Mouse (Mus musculus) embryonic facial prominence, embryonic 10.5 days (tissue): ENCODE data around the gene Scaf4. TPM values are rescaled to one million over a fixed set of nuclear protein-coding genes. Genes with fewer than 3 reads are reported as not detected.
"Not testable (repeated sequence)": the region's sequence is repeated elsewhere in the genome, so short reads cannot be mapped to it uniquely, and the experiment has no call there.

Experiments used
- DNase-seq: peaks from one replicate; pipeline ENCODE4 v3.0.0-alpha.2; 2017; ENCODE audit warnings: low spot score
- H3K27ac ChIP-seq: fragments of 300-500 bp; sonication (generic); replicated peaks from 2 replicates; pipeline ENCODE4 v1.5.1; 2016; ENCODE audit warnings: mild to moderate bottlenecking
- H3K27me3 ChIP-seq: fragments of 300-500 bp; sonication (generic); replicated peaks from 2 replicates; pipeline ENCODE4 v1.6.1; 2016; ENCODE audit warnings: low read depth, mild to moderate bottlenecking; ENCODE audit not compliant: poor library complexity, severe bottlenecking
- H3K36me3 ChIP-seq: fragments of 300-500 bp; sonication (generic); replicated peaks from 2 replicates; pipeline ENCODE4 v1.6.1; 2016; ENCODE audit warnings: mild to moderate bottlenecking, moderate library complexity
- H3K4me1 ChIP-seq: fragments of 300-500 bp; sonication (generic); 2 replicates; pipeline ENCODE4 v1.6.1; 2016
- H3K4me3 ChIP-seq: fragments of 300-500 bp; sonication (generic); 2 replicates; pipeline ENCODE4 v1.5.1; 2016; ENCODE audit warnings: mild to moderate bottlenecking, moderate library complexity
- H3K9me3 ChIP-seq: fragments of 300-500 bp; sonication (generic); 2 replicates; pipeline ENCODE4 v1.6.1; 2016; ENCODE audit warnings: mild to moderate bottlenecking
- WGBS: fragments of 180-500 bp; shearing (Covaris S2); methylation state at CpG from one replicate; pipeline ENCODE4 v1.1.7; 2016; 5-methylcytosine and 5-hydroxymethylcytosine counted together
- polyA plus RNA-seq: library from polyadenylated mRNA; unstranded; fragments of >200 nt; fragmentation: Nextera tagmentation; extraction: Ambion mirVana; gene quantifications from 2 replicates; pipeline ENCODE4 v1.2.1, GENCODE M21; 2016

Gene Scaf4
- polyA plus RNA-seq, 1 experiment from 2014 or later: 34.6 TPM

DNA sequence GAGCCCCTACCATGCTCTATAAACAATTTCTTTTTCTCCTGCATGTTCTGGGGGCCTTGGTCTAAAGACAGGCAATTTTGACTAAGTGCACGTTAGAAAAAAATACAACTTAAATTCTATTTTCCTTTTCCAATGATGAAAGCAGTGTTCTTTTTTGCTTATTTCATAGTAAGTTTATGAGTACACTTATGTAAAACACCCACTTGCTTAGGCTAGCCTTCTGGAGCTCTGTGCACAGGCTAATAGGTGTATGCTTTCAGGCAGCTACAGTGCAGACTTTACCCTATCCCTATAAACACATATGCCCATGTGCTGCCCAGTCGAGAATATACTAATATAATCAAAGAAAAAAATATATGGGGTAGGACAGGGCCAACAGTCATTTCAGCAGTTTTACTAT lies 31.8 kb downstream of the Scaf4 start:
- DNase-seq: no peak
- WGBS: 89% methylated on average over 2 of the region's 2 CpGs
- no peaks in the 10 kb centered on the region for H3K4me1 ChIP-seq
- H3K27me3 ChIP-seq: no peaks in the 10 kb centered on the region
- peaks cover 96% of the 10 kb centered on the region for H3K36me3 ChIP-seq
- no peak overlapping the region for H3K4me3 ChIP-seq
- no peaks in the 10 kb centered on the region for H3K9me3 ChIP-seq
- no peak overlapping the region for H3K27ac ChIP-seq

DNA sequence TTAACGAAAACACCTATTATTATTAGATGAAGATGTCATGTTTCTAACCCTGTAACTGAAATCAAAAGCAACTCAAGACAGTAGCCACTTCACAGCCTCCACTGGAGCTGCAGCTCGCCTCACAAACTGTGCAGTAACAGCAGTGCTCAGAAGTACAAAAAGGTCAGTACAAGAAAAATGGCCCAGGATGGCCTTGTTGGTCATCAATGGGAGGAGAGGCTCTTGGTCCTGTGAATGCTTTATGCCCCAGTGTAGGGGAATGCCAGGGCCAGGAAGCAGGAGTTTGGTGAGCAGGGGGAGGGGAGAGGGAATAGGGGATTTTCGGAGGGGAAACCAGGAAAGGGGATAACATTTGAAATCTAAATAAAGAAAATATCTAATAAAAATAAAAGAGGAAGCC lies 33.0 kb downstream of the Scaf4 start:
- H3K36me3 ChIP-seq: peaks cover 96% of the 10 kb centered on the region
- 88% methylated on average over 3 of the region's 3 CpGs for WGBS
- not testable (repeated sequence) for DNase-seq

DNA sequence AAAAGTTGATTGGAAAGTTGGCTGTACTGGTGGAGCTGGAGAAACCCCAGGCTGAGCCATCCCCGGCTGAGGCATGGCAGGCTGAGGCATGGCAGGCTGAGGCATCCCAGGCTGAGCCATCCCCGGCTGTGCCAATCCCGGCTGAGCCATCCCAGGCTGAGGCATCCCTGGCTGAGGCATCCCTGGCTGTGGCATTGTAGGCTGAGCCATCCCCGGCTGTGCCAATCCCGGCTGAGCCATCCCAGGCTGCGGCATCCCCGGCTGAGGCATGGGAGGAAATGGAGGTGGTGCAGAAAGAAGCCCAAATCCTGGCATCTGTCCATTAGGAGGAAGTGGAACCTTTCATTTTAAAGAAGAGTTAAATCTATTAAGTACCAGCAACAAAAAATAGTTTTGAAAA lies 34.2 kb downstream of the Scaf4 start:
- H3K4me3 ChIP-seq: no peak overlapping the region
- no peak overlapping the region for H3K27ac ChIP-seq
- 94% methylated on average over 7 of the region's 7 CpGs for WGBS
- no peak for DNase-seq
- no peaks in the 10 kb centered on the region for H3K4me1 ChIP-seq
- no peaks in the 10 kb centered on the region for H3K27me3 ChIP-seq
- H3K9me3 ChIP-seq: no peaks in the 10 kb centered on the region
- peaks cover 99% of the 10 kb centered on the region for H3K36me3 ChIP-seq

More for the DNA sequence above, 33.0 kb downstream of the Scaf4 start:
- not testable (repeated sequence) for H3K9me3 ChIP-seq, H3K4me1 ChIP-seq, H3K4me3 ChIP-seq, H3K27ac ChIP-seq, H3K27me3 ChIP-seq

DNA sequence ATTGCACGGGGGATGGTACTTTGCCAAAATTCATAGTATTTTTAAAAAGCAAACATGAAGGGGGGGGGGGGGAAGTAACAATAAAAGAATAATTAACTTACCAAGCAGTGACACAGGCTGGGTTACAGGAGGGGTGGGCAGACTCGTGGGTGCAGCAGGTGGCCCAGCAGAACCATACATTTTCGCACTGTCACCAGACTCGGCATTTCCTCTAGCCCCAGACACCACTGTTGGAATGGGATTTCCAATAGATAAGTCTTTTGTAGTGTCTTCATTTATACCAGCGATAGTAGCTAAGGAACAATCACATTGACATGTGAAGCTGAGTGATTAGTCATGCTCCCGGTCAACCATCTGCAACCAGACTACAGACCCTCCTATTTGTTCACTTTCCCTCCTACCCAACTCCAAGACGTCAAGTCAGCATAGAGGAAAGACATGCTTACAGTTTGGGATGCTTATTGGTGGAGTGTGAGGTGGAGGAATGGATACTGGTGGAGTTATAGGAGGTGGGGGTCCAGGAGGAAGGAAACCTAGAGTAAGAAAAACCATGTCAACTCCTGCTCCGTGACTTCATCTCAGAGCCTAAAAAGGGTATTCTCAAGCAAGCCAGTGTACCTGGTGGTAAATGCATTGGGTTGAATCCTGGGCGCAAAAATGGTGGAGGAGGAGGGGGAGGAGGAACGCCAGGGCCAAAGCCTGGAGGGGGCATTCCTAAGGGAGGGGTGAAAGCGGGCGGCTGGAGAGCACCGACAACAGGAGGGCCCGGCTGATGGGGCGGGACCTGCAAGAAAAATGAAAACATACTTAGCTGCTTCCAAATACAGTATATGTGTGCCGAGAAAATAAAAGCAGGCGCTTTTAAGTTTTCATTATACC lies 41.6 kb downstream of the Scaf4 start:
- no peak for DNase-seq
- Histone ChIP-seq H3K27me3 (no peaks in the 10 kb centered on the region), H3K27ac (no peak overlapping the region), H3K4me1 (no peaks in the 10 kb centered on the region), H3K36me3 (peaks cover 97% of the 10 kb centered on the region), H3K4me3 (no peak overlapping the region), H3K9me3 (no peaks in the 10 kb centered on the region)
- 85% methylated on average over 17 of the region's 17 CpGs for WGBS

DNA sequence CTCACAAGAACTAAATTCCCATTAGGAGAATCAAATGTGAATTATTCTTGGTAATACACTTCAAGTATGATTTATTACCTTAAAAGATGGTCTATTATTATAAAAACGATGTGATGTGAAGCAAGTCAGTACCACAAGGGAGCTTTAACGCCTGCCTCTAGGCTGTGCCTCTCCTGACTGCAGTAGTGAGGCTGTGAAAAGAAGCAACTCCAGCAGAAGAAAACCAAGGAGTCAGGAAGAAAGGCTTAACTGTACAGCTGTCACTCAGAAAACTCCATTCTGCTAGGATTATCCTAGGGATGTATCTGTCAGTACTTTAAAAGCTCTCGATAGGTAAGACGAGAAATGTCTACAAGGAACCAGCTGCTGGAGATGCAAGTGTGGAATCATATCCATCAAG lies 42.4 kb downstream of the Scaf4 start:
- DNase-seq: no peak
- H3K9me3 ChIP-seq: no peaks in the 10 kb centered on the region
- 93% methylated on average over 4 of the region's 4 CpGs for WGBS
- H3K4me1 ChIP-seq: no peaks in the 10 kb centered on the region
- H3K27me3 ChIP-seq: no peaks in the 10 kb centered on the region
- H3K36me3 ChIP-seq: peaks cover 96% of the 10 kb centered on the region
- H3K27ac ChIP-seq: no peak overlapping the region
- H3K4me3 ChIP-seq: no peak overlapping the region

DNA sequence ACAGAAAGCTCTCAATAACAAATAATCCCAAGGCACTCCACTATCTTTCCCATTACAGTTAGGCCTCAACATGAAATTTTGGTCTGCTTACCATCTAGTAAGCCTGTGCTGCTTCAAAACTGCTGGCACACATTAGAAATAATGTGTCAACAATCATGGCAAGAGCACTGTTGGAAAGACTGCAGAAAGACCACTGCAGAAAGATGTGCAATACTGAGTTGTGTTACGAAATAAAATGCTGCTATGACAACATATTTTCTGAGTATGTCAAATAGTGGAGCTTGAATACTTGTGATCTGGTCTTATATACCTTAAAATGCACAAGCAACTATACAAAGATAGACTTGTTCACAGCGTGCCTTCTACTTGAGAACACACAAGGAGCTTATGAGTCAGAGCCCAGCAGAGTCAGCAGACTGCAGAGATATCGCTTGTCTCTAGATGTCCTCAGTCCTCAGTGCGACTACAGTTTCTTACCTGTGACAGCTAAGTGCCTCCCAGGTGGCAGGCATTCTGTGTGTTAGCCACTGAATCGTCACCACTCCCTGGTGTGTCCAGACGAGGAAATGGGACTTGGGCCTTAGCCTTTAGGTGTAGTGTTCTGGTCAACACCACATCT lies 45.1 kb downstream of the Scaf4 start:
- no peak overlapping the region for H3K4me3 ChIP-seq
- DNase-seq: no peak
- WGBS: 91% methylated on average over 6 of the region's 6 CpGs
- H3K4me1 ChIP-seq: no peaks in the 10 kb centered on the region
- H3K36me3 ChIP-seq: peaks cover 83% of the 10 kb centered on the region
- no peaks in the 10 kb centered on the region for H3K9me3 ChIP-seq
- no peak overlapping the region for H3K27ac ChIP-seq
- no peaks in the 10 kb centered on the region for H3K27me3 ChIP-seq

DNA sequence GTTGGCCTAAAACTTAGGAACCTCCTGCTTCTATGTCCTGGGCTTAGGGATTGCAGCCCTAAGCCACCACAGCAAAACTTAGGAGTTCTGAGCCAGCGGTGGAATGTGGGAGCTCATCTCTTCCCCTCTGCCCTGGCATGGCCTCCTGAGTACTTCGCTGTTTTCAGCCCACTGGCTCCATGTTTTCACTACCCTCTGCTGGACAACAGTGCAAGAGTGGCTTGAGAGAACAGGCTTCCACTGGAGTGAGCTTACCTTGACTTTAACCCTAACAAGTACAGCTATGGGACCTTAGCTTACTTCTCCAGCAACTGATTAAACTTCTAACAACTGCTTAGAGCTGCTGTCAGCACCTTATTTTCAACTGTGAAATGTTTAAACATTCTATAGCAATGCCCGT lies 49.1 kb downstream of the Scaf4 start:
- 90% methylated on average over 3 of the region's 3 CpGs for WGBS
- peaks cover 77% of the 10 kb centered on the region for H3K36me3 ChIP-seq
- no peak overlapping the region for H3K27ac ChIP-seq
- no peak for DNase-seq
- H3K27me3 ChIP-seq: no peaks in the 10 kb centered on the region
- no peak overlapping the region for H3K4me3 ChIP-seq
- H3K4me1 ChIP-seq: no peaks in the 10 kb centered on the region
- H3K9me3 ChIP-seq: no peaks in the 10 kb centered on the region

DNA sequence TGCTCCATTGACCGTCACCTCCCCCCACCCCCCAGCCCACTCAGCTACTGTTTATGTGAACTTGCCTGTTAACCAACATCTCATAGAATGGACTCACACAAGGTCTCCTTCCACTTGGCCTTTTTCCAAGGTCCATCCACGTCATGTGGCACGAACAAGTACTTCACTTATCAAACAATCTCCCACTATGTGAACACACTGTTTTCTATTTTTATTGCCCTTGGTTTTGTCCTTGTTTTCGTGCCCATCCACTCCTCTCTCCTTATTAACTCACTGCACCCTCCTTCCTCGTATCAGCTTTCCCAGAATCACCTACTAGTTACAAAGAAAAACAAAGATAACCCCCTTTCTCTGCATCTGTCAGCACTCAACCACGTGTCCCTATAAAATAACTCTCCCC lies 49.7 kb downstream of the Scaf4 start:
- H3K36me3 ChIP-seq: peaks cover 77% of the 10 kb centered on the region
- DNase-seq: no peak
- H3K27ac ChIP-seq: no peak overlapping the region
- 85% methylated on average over 6 of the region's 6 CpGs for WGBS
- no peaks in the 10 kb centered on the region for H3K27me3 ChIP-seq
- H3K4me3 ChIP-seq: no peak overlapping the region
- no peaks in the 10 kb centered on the region for H3K9me3 ChIP-seq
- no peaks in the 10 kb centered on the region for H3K4me1 ChIP-seq

DNA sequence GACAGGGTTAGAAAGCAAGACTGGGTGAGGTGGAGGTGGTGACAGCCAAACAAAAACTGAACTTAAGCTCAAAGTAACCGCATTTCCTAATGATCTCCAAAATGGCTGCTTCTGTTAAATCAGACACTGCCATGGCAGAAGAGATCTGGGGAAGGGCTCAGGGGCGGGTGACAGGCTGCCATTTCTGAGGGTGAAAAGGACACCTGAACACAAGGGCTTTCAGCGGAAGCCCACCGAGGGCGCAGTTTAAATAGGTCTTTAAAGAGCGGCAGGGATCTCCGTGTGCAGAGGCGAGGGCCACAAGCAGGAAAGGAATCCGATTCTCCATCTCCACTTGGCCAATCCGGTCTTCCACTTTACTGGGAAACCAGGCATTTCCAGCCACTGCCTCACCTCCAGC lies 50.6 kb downstream of the Scaf4 start:
- Histone ChIP-seq H3K4me3 (no peak overlapping the region), H3K27ac (no peak overlapping the region), H3K27me3 (no peaks in the 10 kb centered on the region), H3K4me1 (no peaks in the 10 kb centered on the region), H3K9me3 (no peaks in the 10 kb centered on the region), H3K36me3 (peaks cover 74% of the 10 kb centered on the region)
- 92% methylated on average over 10 of the region's 10 CpGs for WGBS
- no peak for DNase-seq

DNA sequence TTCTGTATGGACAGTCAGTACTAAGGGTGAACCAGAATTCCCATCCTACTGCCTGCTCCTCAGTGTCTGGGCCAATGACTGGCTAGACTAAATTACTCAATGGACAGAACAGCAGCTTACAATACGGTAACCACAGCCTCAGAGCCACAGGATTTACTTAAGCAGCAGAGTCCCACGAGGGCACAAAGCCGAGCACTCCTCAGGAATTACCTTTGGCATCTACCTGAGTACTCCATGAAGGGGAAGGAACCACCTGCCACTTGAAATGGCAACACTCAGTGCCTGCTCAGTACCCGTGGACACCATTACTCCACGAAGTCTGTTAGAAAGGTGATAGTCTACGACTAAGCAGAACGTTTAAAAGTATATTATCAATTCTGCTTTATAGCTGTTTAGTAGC lies 53.0 kb downstream of the Scaf4 start:
- WGBS: 93% methylated on average over 7 of the region's 7 CpGs
- Histone ChIP-seq H3K27me3 (no peaks in the 10 kb centered on the region), H3K36me3 (peaks cover 78% of the 10 kb centered on the region), H3K9me3 (no peaks in the 10 kb centered on the region), H3K4me3 (no peak overlapping the region), H3K27ac (no peak overlapping the region), H3K4me1 (no peaks in the 10 kb centered on the region)
- no peak for DNase-seq

DNA sequence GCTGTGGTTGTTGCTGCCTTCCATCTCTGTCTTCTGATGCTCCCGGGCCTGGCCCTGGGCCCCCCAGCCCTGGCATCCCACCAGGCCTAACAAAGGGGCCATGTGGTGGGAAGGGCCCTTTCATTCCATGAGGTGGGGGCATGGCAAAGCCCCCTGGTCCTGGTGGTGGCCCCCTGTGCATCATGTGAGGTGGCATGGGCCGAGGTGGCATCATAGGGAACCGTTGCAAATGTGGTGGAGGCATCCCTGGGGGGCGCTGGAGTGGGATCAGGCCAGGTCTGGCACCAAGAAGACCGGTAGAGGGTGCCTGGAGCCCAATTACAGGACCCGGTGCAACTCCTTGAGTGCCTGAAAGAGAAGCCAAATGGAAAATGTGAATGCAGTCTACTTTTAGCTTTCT lies 54.4 kb downstream of the Scaf4 start:
- H3K27me3 ChIP-seq: no peaks in the 10 kb centered on the region
- no peaks in the 10 kb centered on the region for H3K4me1 ChIP-seq
- H3K4me3 ChIP-seq: no peak overlapping the region
- WGBS: 86% methylated on average over 6 of the region's 6 CpGs
- H3K36me3 ChIP-seq: peaks cover 84% of the 10 kb centered on the region
- H3K27ac ChIP-seq: no peak overlapping the region; the same call in 1 of the 2 replicates
- no peaks in the 10 kb centered on the region for H3K9me3 ChIP-seq
- DNase-seq: no peak

DNA sequence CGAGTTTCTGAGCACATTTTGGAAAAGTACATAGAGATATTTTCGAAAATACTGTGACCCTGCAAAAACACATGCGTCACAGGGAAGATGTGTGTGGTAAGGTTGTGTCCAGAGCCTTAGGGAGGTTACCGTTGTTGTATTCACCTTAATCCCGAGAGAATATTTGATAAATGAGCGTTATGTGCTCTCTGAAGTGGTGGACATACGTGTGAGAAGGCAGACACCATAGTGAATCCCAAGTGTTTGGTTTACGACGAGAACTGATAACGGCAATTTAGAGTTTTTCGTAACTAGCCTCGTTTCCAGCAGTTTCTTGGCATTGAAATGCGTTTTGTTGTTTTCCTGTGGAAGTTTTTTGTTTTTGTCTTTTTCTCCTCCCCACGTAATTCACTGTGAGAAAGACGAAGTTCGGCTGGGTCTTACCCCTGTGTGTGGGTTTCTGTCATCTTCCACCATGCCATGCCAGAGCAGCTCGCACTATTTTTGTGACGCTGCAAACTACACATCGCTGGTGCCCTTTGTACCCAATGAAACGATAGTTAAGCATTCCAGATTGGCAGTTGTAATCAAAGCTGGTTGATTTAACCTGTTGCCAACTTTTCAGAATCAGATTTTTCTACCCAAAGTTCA lies 62.7 kb downstream of the Scaf4 start:
- no peaks in the 10 kb centered on the region for H3K27me3 ChIP-seq
- peak overlapping the region; percentile 96 for H3K27ac ChIP-seq
- H3K9me3 ChIP-seq: no peaks in the 10 kb centered on the region
- H3K4me3 ChIP-seq: peak overlapping the region; percentile 92
- 18% methylated on average over 20 of the region's 20 CpGs for WGBS
- H3K36me3 ChIP-seq: peaks cover 39% of the 10 kb centered on the region
- no peak for DNase-seq
- peaks cover 39% of the 10 kb centered on the region for H3K4me1 ChIP-seq
